Mouse (Mus musculus): ENCODE results near the gene Spns3. TPM values are rescaled to one million over a fixed set of nuclear protein-coding genes. Genes with fewer than 3 reads are reported as not detected.

Spns3 gene
- polyA plus RNA-seq, 1 experiment: not detected

DNA sequence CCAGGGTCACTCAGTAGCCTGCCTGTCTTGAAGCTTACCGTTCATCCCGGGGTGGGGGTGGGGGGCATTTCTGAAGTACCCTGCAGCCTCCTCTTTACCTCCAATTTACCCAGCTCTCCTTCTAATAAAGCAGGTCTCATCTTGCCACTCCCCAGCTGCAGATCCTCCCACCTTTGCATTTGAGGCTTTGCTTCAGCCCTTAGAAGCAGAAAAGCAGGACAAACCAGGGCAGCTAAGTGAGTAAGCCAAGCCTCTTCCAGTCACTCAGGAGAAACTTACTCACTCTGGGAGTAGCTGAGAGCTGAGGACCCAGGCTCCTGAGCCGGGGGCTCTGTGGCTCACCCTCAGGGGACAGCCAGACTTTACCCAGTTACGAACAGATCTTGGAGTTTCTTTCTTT is 28.2 kb upstream of the Spns3 start:
- TF ChIP-seq POLR2A (IDR thresholded peaks at IDR 0.05; ENCODE audit: insufficient read depth, low read depth, low read length) (no peak), CTCF (IDR thresholded peaks at IDR 0.05; ENCODE audit: insufficient read depth, low read depth, low read length) (no peak)
- H3K27ac ChIP-seq (ENCODE audit: insufficient read depth, low read depth, low read length): no peak overlapping the region
- H3K4me3 ChIP-seq (ENCODE audit: insufficient read depth, low read depth, low read length): no peak overlapping the region
- H3K4me1 ChIP-seq (ENCODE audit: control insufficient read depth, insufficient read depth, low read length): 0 out of 2 replicates have a peak, but pooled peaks cover 3% of the 10 kb centered on the region
- 84% methylated on average over 4 of the region's 4 CpGs for WGBS

DNA sequence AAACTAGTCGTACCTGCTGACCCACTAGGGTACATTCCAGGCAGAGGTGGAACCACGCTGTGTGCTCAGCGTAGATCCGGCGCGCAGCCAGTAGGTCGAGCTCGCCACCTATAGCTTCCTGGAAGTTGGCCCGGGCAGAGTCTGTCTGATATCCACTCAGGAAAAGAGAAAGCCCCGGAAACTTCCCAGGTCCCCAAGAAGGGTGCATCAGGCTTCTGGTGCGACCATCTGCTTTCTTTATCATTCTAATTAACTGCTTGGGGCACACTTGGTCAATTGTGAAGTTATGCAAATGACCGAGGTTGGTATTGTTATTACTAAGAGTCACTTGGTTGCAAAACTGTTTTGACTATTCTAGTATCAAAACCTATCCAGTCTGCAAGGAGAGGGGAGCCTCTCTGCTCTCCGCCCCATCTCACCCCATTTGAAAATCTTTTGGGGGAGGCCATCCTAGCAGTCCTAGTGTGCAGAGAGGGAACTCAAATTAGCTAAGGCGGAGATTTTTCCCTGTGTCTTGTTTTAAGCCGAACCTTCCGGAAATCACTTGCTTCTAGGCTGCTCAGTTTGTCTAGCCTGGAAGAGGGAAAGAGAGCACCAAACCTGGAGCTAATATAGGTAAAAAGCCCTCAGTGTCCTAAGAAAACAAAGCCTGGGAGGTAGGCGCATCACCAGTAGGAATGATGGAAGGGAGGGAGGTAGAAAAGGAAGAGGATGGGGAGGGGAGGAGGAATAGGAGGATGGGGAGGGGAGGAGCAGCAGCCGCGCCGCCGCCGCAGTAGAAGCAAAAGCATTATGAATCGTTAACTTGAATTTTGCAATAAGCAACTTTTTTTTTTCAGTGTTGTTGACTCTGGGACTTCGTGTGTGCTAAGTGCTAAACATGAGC is 26.4 kb upstream of the Spns3 start:
- TF ChIP-seq POLR2A (IDR thresholded peaks at IDR 0.05; ENCODE audit: insufficient read depth, low read depth, low read length) (no peak), CTCF (IDR thresholded peaks at IDR 0.05; ENCODE audit: insufficient read depth, low read depth, low read length) (no peak)
- Histone ChIP-seq H3K27ac (ENCODE audit: insufficient read depth, low read depth, low read length) (no peak overlapping the region; the same call in 1 of the 2 replicates), H3K4me3 (ENCODE audit: insufficient read depth, low read depth, low read length) (peak overlapping the region; percentile 32), H3K4me1 (ENCODE audit: control insufficient read depth, insufficient read depth, low read length) (0 out of 2 replicates have a peak, but pooled peaks cover 3% of the 10 kb centered on the region)
- 5% methylated on average over 24 of the region's 24 CpGs for WGBS

DNA sequence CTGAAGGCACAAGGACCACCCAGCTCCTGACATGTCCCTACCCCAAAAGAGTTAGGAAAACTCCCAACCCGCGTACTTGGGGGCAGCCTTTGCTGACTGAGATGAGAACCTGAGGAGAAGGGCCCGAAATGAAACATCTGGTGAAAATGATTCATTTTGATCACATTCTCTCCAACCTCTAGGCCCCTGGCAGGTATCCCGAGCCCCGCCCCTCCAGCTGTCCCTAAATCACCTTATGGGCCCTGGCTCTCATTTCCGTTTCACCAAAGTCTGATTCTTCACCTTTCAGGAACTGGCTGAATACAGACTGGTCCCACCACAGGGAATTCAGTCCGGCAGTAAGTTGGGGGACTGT is 25.8 kb upstream of the Spns3 start:
- no peak overlapping the region for H3K4me3 ChIP-seq (ENCODE audit: insufficient read depth, low read depth, low read length)
- 0 out of 2 replicates have a peak, but pooled peaks cover 3% of the 10 kb centered on the region for H3K4me1 ChIP-seq (ENCODE audit: control insufficient read depth, insufficient read depth, low read length)
- H3K27ac ChIP-seq (ENCODE audit: insufficient read depth, low read depth, low read length): no peak overlapping the region
- TF ChIP-seq CTCF (IDR thresholded peaks at IDR 0.05; ENCODE audit: insufficient read depth, low read depth, low read length) (no peak), POLR2A (IDR thresholded peaks at IDR 0.05; ENCODE audit: insufficient read depth, low read depth, low read length) (no peak)
- 43% methylated on average over 7 of the region's 7 CpGs for WGBS

DNA sequence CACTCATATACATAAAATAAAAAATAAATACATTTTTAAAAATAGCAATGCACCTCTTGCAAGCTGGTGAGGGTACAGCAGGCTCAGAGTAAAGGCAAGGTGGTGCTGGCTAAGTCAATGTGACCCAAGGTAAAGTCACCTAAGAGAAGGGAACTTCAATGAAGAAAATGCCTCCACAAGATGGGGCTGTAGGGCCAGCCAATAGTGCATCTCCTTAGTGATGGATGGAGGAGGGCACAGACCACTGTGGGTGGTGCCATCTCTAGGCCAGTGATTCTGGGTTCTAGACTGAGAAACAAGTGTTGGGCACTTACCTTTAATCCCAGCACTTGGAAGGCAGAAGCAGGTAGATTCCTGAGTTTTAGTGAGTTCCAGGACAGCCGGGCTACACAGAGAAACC is 23.5 kb upstream of the Spns3 start:
- no peak overlapping the region for H3K27ac ChIP-seq (ENCODE audit: insufficient read depth, low read depth, low read length)
- 92% methylated on average over 1 of the region's 1 CpGs for WGBS
- H3K4me3 ChIP-seq (ENCODE audit: insufficient read depth, low read depth, low read length): no peak overlapping the region
- 0 out of 2 replicates have a peak, but pooled peaks cover 3% of the 10 kb centered on the region for H3K4me1 ChIP-seq (ENCODE audit: control insufficient read depth, insufficient read depth, low read length)
- TF ChIP-seq POLR2A (IDR thresholded peaks at IDR 0.05; ENCODE audit: insufficient read depth, low read depth, low read length) (no peak), CTCF (IDR thresholded peaks at IDR 0.05; ENCODE audit: insufficient read depth, low read depth, low read length) (no peak)

DNA sequence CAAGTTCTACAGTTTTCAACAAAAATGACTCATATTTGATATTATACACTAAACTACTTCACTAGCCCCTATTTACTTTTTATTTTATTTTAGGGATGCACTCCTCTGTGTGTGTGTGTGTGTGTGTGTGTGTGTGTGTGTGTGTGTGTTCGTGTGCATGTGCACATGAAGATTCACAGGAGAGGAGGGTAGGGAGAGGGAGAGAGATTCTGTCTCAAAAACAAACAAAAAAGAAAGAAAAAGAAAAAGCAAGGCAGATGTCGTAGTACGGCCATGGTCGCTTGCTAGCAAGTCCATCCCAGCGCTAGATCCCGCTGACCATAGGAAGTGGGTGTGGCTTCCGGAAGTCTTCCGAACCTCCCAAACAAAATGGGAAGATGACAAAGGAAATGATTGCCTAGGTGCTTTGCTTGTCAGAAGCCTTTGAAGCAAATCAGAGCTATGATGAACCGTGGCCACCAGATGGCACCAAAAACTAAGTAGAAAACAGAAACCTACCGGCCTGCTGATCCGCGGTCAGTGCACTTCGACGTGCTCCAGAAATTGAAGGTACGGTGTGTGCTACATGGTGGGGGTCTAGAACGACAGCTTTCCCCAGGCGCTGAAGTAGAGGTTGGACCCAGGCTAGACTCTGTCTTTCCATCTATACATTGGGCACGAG is 20.1 kb upstream of the Spns3 start:
- 5% methylated on average over 18 of the region's 18 CpGs for WGBS
- Histone ChIP-seq H3K4me3 (ENCODE audit: insufficient read depth, low read depth, low read length) (no peak overlapping the region), H3K27ac (ENCODE audit: insufficient read depth, low read depth, low read length) (no peak overlapping the region), H3K4me1 (ENCODE audit: control insufficient read depth, insufficient read depth, low read length) (peaks cover 7% of the 10 kb centered on the region)
- TF ChIP-seq POLR2A (IDR thresholded peaks at IDR 0.05; ENCODE audit: insufficient read depth, low read depth, low read length): no peak
- TF ChIP-seq CTCF (IDR thresholded peaks at IDR 0.05; ENCODE audit: insufficient read depth, low read depth, low read length): peak; percentile 38

DNA sequence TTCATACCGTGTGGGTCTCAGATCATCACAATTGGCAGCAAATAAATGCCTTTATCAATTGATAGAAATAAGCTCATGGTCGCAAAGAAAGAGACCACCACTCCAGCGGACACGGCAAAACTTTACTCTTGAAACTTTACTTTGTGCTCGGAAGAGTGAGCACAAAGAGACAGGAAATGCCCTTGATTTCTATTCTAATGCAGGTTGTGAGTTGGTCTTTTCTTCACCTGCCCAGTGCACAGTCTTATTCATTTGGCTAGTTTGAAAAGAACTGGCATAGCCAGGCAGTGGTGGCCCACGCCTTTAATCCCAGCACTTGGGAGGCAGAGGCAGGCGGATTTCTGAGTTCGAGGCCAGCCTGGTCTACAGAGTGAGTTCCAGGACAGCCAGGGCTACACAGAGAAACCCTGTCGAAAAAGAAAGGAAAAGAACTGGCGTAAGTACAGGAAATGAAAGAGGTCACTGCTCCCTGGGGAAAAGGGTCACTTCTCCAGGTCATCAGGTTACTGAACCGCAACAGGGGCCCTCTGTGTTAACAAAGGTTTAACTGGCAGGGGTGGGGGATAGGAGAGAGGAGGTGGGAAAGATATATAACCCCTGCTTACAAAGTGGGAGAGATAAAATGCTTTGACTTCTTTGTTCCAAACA is 19.5 kb upstream of the Spns3 start:
- TF ChIP-seq POLR2A (IDR thresholded peaks at IDR 0.05; ENCODE audit: insufficient read depth, low read depth, low read length) (no peak), CTCF (IDR thresholded peaks at IDR 0.05; ENCODE audit: insufficient read depth, low read depth, low read length) (no peak)

DNA sequence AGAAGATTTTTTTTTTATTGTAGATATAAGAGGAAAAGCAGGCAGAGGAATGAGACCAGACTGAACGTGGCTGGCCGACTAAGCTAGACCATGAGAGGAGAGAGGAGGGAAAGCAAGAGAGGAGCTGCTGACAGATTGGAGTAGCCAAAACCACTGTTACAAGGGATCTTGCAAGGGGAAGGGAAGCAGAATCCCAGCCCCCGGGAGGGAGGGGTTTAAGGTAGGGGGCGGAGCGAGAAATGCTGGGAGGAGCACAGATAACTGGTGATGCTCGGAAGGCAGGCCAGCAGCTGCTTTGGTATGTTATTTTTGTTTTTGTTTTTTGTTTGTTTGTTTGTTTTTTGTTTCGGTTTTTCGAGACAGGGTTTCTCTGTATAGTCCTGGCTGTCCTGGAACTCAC is 18.7 kb upstream of the Spns3 start:
- Histone ChIP-seq H3K4me3 (ENCODE audit: insufficient read depth, low read depth, low read length) (no peak overlapping the region), H3K4me1 (ENCODE audit: control insufficient read depth, insufficient read depth, low read length) (peaks cover 7% of the 10 kb centered on the region), H3K27ac (ENCODE audit: insufficient read depth, low read depth, low read length) (no peak overlapping the region)
- TF ChIP-seq CTCF (IDR thresholded peaks at IDR 0.05; ENCODE audit: insufficient read depth, low read depth, low read length): no peak
- TF ChIP-seq POLR2A (IDR thresholded peaks at IDR 0.05; ENCODE audit: insufficient read depth, low read depth, low read length): no peak
- WGBS: 72% methylated on average over 8 of the region's 8 CpGs

More for the DNA sequence above, 19.5 kb upstream of the Spns3 start:
- H3K27ac ChIP-seq (ENCODE audit: insufficient read depth, low read depth, low read length): no peak overlapping the region
- WGBS: 79% methylated on average over 11 of the region's 11 CpGs
- no peak overlapping the region for H3K4me3 ChIP-seq (ENCODE audit: insufficient read depth, low read depth, low read length)
- peaks cover 7% of the 10 kb centered on the region for H3K4me1 ChIP-seq (ENCODE audit: control insufficient read depth, insufficient read depth, low read length)

DNA sequence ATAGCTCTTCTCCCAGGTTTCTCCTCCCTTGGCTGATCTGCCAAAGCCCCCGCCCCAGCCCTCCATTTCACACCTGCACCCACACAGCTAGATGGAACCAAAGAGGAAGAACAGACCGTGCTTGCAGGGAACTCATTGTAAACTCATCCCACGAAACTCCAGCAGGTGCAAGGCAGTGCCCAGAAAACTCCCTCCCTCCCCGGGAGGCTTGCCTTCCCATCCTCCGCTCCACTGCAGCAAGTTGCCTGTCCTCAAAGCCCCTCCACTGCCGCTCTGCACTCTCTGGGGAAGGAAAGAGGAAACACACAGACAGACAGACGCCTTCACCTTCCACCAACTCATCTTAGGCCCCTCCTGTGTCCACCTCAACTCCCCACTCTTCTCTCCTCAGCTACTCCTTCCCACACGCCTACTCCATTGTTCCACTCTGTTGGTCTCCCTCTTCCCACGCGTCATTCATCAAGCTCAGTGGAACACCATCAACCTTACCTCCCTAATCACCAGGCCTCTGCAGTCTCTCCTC is 16.6 kb upstream of the Spns3 start:
- TF ChIP-seq POLR2A (IDR thresholded peaks at IDR 0.05; ENCODE audit: insufficient read depth, low read depth, low read length): no peak
- no peak for TF ChIP-seq CTCF (IDR thresholded peaks at IDR 0.05; ENCODE audit: insufficient read depth, low read depth, low read length)
- H3K4me3 ChIP-seq (ENCODE audit: insufficient read depth, low read depth, low read length): no peak overlapping the region
- WGBS: 33% methylated on average over 10 of the region's 10 CpGs
- H3K27ac ChIP-seq (ENCODE audit: insufficient read depth, low read depth, low read length): no peak overlapping the region
- peaks cover 7% of the 10 kb centered on the region for H3K4me1 ChIP-seq (ENCODE audit: control insufficient read depth, insufficient read depth, low read length)

Measured in olfactory bulb, adult 2 months (tissue).